Mouse (Mus musculus): ENCODE data around the gene Ly6g6d.

- TF ChIP-seq ZC3H11A (IDR thresholded peaks at IDR 0.05; ENCODE audit: borderline replicate concordance, low read depth, low read length) (no peak), HCFC1 (IDR thresholded peaks at IDR 0.05; ENCODE audit: borderline replicate concordance, insufficient read depth, low read length) (no peak), CHD2 (IDR thresholded peaks at IDR 0.05; ENCODE audit: low read depth, low read length) (no peak), MAFK (IDR thresholded peaks at IDR 0.05; ENCODE audit: insufficient read depth, low read depth, low read length) (no peak)
These were observed 45.5 kb downstream of the Ly6g6d start for GRCm38 (mm10) chr17:35032323-35032870.
